ENCODE assay signal across 17 mouse cellular contexts in genomic region chr4:119946224-119946887, GRCm38 (mm10).
"Had no signal": no experiment of that assay in that cellular context is flagged by ENCODE, and none has a peak within 500 bp of the region (broad histone marks: within the 10 kb centered on the region; RNA-seq: fewer than 3 reads in every experiment).

No protein-coding gene starts in this region.

- H3K4me3 ChIP-seq: limb, embryonic 10.5 days; limb, embryonic 13.5 days; liver, embryonic 12.5 days; liver, embryonic 15.5 days; lung, embryonic 15.5 days; midbrain, embryonic 13.5 days had no signal

- DNase-seq: kidney, adult 9 months; kidney, postnatal 14 days; kidney, postnatal 4 days; layer of hippocampus, adult 9-11 months; liver; lung, adult 18-20 months; lung, postnatal 14 days; right cerebral cortex, postnatal 4 days; thymus, adult 2 months; thymus, postnatal 14 days; thymus, postnatal 4 days had no signal

- H3K36me3 ChIP-seq: limb, embryonic 10.5 days; limb, embryonic 13.5 days; liver, embryonic 12.5 days; liver, embryonic 15.5 days; lung, embryonic 15.5 days; midbrain, embryonic 13.5 days had no signal

- H3K27me3 ChIP-seq: limb, embryonic 13.5 days; liver, embryonic 12.5 days; liver, embryonic 15.5 days; lung, embryonic 15.5 days; midbrain, embryonic 13.5 days had no signal
